Mouse (Mus musculus): ENCODE measurements around the gene Cdh23. TPM values are rescaled to one million over a fixed set of nuclear protein-coding genes. Genes with fewer than 3 reads are reported as not detected.

Cdh23 gene
- polyA plus RNA-seq, 1 experiment from 2014 or later = 0.62 TPM

- Histone ChIP-seq H3K4me2 (no peak overlapping the region), H3K9me3 (replicated peaks) (no peaks in the 10 kb centered on the region), H3K27me3 (no peaks in the 10 kb centered on the region), H3K27ac (no peak overlapping the region), H3K36me3 (no peaks in the 10 kb centered on the region), H3K9ac (no peak overlapping the region), H3K4me3 (replicated peaks) (no peak overlapping the region), H3K4me1 (0 out of 2 replicates have a peak, but pooled peaks cover 8% of the 10 kb centered on the region)
- 80% methylated on average over 2 of the region's 2 CpGs for WGBS
- ATAC-seq (replicated peaks; ENCODE audit: low FRiP score) = no peak
Observed at GRCm38 (mm10) chr10:60367145-60367544, 329.1 kb downstream of the Cdh23 start.

GRCm38 (mm10) chr10:60363426-60363825 lies 332.9 kb downstream of the Cdh23 start:
- Histone ChIP-seq H3K36me3 (no peaks in the 10 kb centered on the region), H3K4me2 (no peak overlapping the region), H3K9me3 (replicated peaks) (no peaks in the 10 kb centered on the region), H3K4me1 (peaks cover 11% of the 10 kb centered on the region; the same call in 1 of the 2 replicates), H3K27me3 (no peaks in the 10 kb centered on the region), H3K27ac (no peak overlapping the region), H3K9ac (no peak overlapping the region), H3K4me3 (replicated peaks) (no peak overlapping the region)
- ATAC-seq (replicated peaks; ENCODE audit: low FRiP score) = no peak
- WGBS = 61% methylated on average over 6 of the region's 6 CpGs

GRCm38 (mm10) chr10:60362310-60362628 lies 334.0 kb downstream of the Cdh23 start:
- Histone ChIP-seq H3K27me3 (no peaks in the 10 kb centered on the region), H3K9me3 (replicated peaks) (no peaks in the 10 kb centered on the region), H3K27ac (no peak overlapping the region), H3K9ac (no peak overlapping the region), H3K36me3 (no peaks in the 10 kb centered on the region), H3K4me2 (no peak overlapping the region), H3K4me1 (peaks cover 11% of the 10 kb centered on the region; the same call in 1 of the 2 replicates), H3K4me3 (replicated peaks) (no peak overlapping the region)
- 45% methylated on average over 2 of the region's 2 CpGs for WGBS
- ATAC-seq (replicated peaks; ENCODE audit: low FRiP score) = no peak

GRCm38 (mm10) chr10:60361615-60362309 lies 334.5 kb downstream of the Cdh23 start:
- no peaks in the 10 kb centered on the region for H3K27me3 ChIP-seq
- WGBS = 49% methylated on average over 12 of the region's 12 CpGs
- H3K27ac ChIP-seq = no peak overlapping the region
- H3K4me1 ChIP-seq = peaks cover 11% of the 10 kb centered on the region; the same call in 1 of the 2 replicates
- H3K9ac ChIP-seq = no peak overlapping the region
- no peak overlapping the region for H3K4me2 ChIP-seq
- no peak for ATAC-seq (replicated peaks; ENCODE audit: low FRiP score)
- H3K9me3 ChIP-seq (replicated peaks) = no peaks in the 10 kb centered on the region
- H3K4me3 ChIP-seq (replicated peaks) = no peak overlapping the region
- H3K36me3 ChIP-seq = no peaks in the 10 kb centered on the region

GRCm38 (mm10) chr10:60358776-60359175 lies 337.5 kb downstream of the Cdh23 start:
- peaks cover 16% of the 10 kb centered on the region for H3K4me1 ChIP-seq
- H3K36me3 ChIP-seq = no peaks in the 10 kb centered on the region
- ATAC-seq (replicated peaks; ENCODE audit: low FRiP score) = no peak
- no peaks in the 10 kb centered on the region for H3K27me3 ChIP-seq
- H3K9me3 ChIP-seq (replicated peaks) = no peaks in the 10 kb centered on the region
- WGBS = 45% methylated on average over 4 of the region's 4 CpGs
- H3K4me3 ChIP-seq (replicated peaks) = no peak overlapping the region
- H3K27ac ChIP-seq = no peak overlapping the region
- no peak overlapping the region for H3K4me2 ChIP-seq
- H3K9ac ChIP-seq = no peak overlapping the region

GRCm38 (mm10) chr10:60357901-60358300 lies 338.4 kb downstream of the Cdh23 start:
- Histone ChIP-seq H3K4me1 (peaks cover 23% of the 10 kb centered on the region), H3K4me3 (replicated peaks) (no peak overlapping the region), H3K9me3 (replicated peaks) (no peaks in the 10 kb centered on the region), H3K9ac (no peak overlapping the region), H3K27ac (no peak overlapping the region), H3K4me2 (no peak overlapping the region), H3K27me3 (no peaks in the 10 kb centered on the region), H3K36me3 (no peaks in the 10 kb centered on the region)
- ATAC-seq (replicated peaks; ENCODE audit: low FRiP score) = no peak
- WGBS = 95% methylated on average over 14 of the region's 14 CpGs

DNA sequence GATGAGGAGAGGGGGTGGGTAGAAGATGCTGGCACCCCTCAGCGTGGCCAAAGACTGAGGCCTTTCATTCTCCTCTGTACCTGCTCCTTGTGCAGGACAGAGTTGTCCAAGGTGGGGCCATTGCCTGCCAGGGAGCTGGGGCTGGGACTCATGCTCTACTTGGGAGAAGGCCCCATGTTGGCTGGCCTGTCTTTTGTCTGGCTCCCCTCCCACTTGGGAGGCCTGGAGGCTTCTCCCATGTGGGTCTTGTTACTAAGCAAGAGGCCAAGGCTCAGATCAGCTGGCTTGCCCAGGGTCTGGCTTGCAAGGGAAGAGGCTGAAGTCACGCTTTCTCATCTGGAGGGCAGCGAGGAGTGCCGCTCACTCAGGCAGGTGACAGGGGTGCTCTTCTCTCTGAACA lies 338.8 kb downstream of the Cdh23 start:
- Histone ChIP-seq H3K4me1 (peaks cover 23% of the 10 kb centered on the region), H3K27ac (no peak overlapping the region), H3K27me3 (no peaks in the 10 kb centered on the region), H3K9me3 (replicated peaks) (no peaks in the 10 kb centered on the region), H3K4me3 (replicated peaks) (no peak overlapping the region), H3K36me3 (no peaks in the 10 kb centered on the region), H3K9ac (no peak overlapping the region), H3K4me2 (no peak overlapping the region)
- ATAC-seq (replicated peaks; ENCODE audit: low FRiP score) = no peak
- 80% methylated on average over 4 of the region's 4 CpGs for WGBS

GRCm38 (mm10) chr10:60354881-60355677 lies 341.2 kb downstream of the Cdh23 start:
- H3K4me3 ChIP-seq (replicated peaks) = no peak overlapping the region
- WGBS = 57% methylated on average over 11 of the region's 11 CpGs
- no peak overlapping the region for H3K4me2 ChIP-seq
- H3K27ac ChIP-seq = 0 out of 2 replicates have a peak overlapping the region, but pooled peaks have one; percentile 22
- H3K4me1 ChIP-seq = peaks cover 34% of the 10 kb centered on the region
- no peak for ATAC-seq (replicated peaks; ENCODE audit: low FRiP score)
- no peaks in the 10 kb centered on the region for H3K9me3 ChIP-seq (replicated peaks)
- H3K9ac ChIP-seq = no peak overlapping the region
- no peaks in the 10 kb centered on the region for H3K36me3 ChIP-seq
- no peaks in the 10 kb centered on the region for H3K27me3 ChIP-seq

DNA sequence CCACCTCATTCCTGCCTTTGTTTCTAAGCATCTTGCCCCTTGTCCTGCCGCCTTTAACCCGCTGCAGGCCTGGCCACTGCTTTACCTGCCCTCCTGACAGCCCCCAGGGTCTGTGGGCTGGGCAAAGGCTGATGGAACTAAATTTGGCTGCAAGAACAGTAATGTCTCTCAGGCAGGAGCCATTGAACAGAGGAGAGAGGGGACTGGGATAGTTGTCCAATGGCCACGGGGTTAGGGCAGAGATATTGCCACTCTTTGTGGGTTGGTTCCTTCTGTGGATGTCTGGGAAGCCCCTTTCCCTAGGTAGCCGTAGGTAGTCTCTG lies 342.3 kb downstream of the Cdh23 start:
- peaks cover 44% of the 10 kb centered on the region for H3K4me1 ChIP-seq
- 0 out of 2 replicates have a peak overlapping the region, but pooled peaks have one; percentile 13 for H3K27ac ChIP-seq
- no peaks in the 10 kb centered on the region for H3K36me3 ChIP-seq
- H3K4me3 ChIP-seq (replicated peaks) = no peak overlapping the region
- H3K27me3 ChIP-seq = no peaks in the 10 kb centered on the region
- H3K9me3 ChIP-seq (replicated peaks) = no peaks in the 10 kb centered on the region
- 90% methylated on average over 4 of the region's 4 CpGs for WGBS
- ATAC-seq (replicated peaks; ENCODE audit: low FRiP score) = no peak
- H3K4me2 ChIP-seq = no peak overlapping the region
- no peak overlapping the region for H3K9ac ChIP-seq

DNA sequence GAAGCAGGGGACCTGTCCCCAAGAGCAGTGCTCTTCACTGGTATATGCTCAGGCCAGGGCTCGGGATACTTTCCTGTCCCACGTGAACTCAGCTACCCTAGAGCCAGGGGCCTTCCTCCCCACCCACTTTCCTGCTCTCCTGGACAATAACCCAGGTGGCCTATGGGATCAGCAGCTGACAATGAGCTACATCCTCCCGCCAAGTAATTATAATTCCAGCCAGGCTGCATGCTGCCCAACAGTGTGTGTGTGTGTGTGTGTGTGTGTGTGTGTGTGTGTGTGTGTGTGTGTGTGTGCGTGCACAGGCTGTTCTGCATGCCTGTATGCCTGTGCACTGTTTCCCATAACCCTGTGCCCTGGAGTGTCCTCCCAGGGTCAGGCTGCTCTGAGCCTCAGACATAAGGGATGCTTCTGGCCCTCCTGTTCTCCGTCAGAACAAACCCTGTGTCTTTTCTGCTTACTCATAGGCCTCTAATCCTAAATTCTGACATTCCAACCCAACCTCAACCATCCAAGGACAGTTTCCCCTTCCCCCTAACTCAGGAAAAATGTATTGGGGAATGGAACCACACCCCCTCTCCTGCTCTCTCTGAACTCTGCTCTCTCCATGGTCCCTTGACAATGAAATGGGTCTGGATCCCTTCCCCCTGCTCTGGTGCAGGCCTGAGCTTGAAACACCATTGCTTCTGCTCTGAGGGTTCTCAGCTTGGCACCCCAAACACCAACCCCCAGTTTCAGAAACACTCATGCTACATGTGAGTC lies 342.9 kb downstream of the Cdh23 start:
- Histone ChIP-seq H3K27me3 (no peaks in the 10 kb centered on the region), H3K4me3 (replicated peaks) (no peak overlapping the region), H3K9me3 (replicated peaks) (no peaks in the 10 kb centered on the region), H3K36me3 (no peaks in the 10 kb centered on the region), H3K4me1 (peaks cover 49% of the 10 kb centered on the region), H3K4me2 (no peak overlapping the region), H3K27ac (0 out of 2 replicates have a peak overlapping the region, but pooled peaks have one; percentile 13), H3K9ac (no peak overlapping the region)
- 56% methylated on average over 5 of the region's 5 CpGs for WGBS
- ATAC-seq (replicated peaks; ENCODE audit: low FRiP score) = no peak

DNA sequence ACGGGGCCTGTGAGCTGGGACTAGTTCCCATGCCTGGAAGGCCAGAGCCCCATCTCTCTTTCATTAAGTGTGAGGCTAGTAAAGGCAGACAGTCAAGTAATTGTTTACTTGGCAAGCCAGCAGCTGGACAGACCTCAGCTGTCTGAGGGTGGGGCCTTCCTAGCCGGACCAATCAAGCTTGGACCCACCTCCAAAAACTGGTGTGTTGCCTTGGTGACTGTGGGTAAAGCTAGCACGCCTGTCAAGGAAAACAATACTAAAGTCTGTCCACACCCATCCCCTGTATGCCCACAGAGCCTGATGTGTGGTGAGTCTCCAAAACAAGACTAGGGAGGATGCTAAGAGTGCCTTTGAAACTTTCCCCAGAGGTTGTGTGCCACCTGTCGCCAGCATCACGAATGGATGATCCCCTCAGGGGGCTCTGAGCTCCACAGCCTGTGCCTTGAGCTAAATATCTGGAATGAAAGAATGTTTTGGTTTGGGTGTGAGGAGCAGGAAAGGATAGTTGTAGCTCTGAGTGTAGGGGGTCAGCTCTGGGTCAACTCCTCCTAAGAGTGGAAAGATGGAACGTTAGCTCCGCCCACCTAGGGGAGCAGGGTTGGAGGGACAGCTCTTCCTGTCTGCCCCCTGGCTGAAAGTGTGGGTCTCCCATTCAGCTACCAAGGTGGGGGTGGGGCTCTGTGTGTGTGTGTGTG lies 344.4 kb downstream of the Cdh23 start:
- H3K4me2 ChIP-seq = peak overlapping the region; percentile 41; the same call in 1 of the 2 replicates
- 30% methylated on average over 7 of the region's 7 CpGs for WGBS
- peak overlapping the region; percentile 90 for H3K27ac ChIP-seq
- H3K4me3 ChIP-seq (replicated peaks) = no peak overlapping the region
- H3K9ac ChIP-seq = no peak overlapping the region
- H3K36me3 ChIP-seq = no peaks in the 10 kb centered on the region
- peak; percentile 35; the same call in 1 of the 2 replicates for ATAC-seq (replicated peaks; ENCODE audit: low FRiP score)
- H3K4me1 ChIP-seq = peaks cover 64% of the 10 kb centered on the region
- H3K27me3 ChIP-seq = peaks cover 5% of the 10 kb centered on the region; the same call in 1 of the 2 replicates
- no peaks in the 10 kb centered on the region for H3K9me3 ChIP-seq (replicated peaks)
